Mouse (Mus musculus) stomach, embryonic 16.5 days (tissue): ENCODE measurements around the gene Ebf1. TPM values are rescaled to one million over a fixed set of nuclear protein-coding genes. Genes with fewer than 3 reads are reported as not detected.

Experiments
- ATAC-seq: fragments of 200-750 bp; cut with Nextera tagmentation; 2 replicates; pipeline ENCODE4 v1.8.0; 2017; ENCODE audit warnings: moderate number of reproducible peaks, moderate TSS enrichment; ENCODE audit not compliant: insufficient read depth, low FRiP score
- H3K27ac ChIP-seq: fragments of 300-500 bp; sonication (generic); 2 replicates; pipeline ENCODE4 v1.5.1; 2014; ENCODE audit warnings: low read length
- H3K27me3 ChIP-seq: fragments of 300-500 bp; sonication (generic); 2 replicates; pipeline ENCODE4 v1.6.1; 2014; ENCODE audit warnings: low read length, control low read depth, mixed read lengths; ENCODE audit not compliant: control insufficient read depth, insufficient read depth
- H3K36me3 ChIP-seq: fragments of 300-500 bp; sonication (generic); 2 replicates; pipeline ENCODE4 v1.6.1; 2014; ENCODE audit warnings: low read length; ENCODE audit not compliant: control insufficient read depth, insufficient read depth
- H3K4me1 ChIP-seq: fragments of 300-500 bp; sonication (generic); 2 replicates; pipeline ENCODE4 v1.6.1; 2014; ENCODE audit warnings: low read length, control low read depth, mixed read lengths; ENCODE audit not compliant: control insufficient read depth, insufficient read depth
- H3K4me2 ChIP-seq: fragments of 300-500 bp; sonication (generic); 2 replicates; pipeline ENCODE4 v1.6.1; 2014; ENCODE audit warnings: low read depth, low read length, mixed read lengths
- H3K4me3 ChIP-seq: fragments of 300-500 bp; sonication (generic); replicated peaks from 2 replicates; pipeline ENCODE4 v1.5.1; 2014; ENCODE audit warnings: mild to moderate bottlenecking, low read length
- H3K9ac ChIP-seq: fragments of 300-500 bp; sonication (generic); 2 replicates; pipeline ENCODE4 v1.6.1; 2014; ENCODE audit warnings: low read length
- H3K9me3 ChIP-seq: fragments of 300-500 bp; sonication (generic); replicated peaks from 2 replicates; pipeline ENCODE4 v1.6.1; 2016; ENCODE audit warnings: low read length, control low read depth; ENCODE audit not compliant: control insufficient read depth
- WGBS: fragments of 180-500 bp; shearing (Covaris S2); extraction: QIAGEN DNeasy Blood & Tissue Kit; methylation state at CpG from one replicate; pipeline ENCODE4 v1.1.7; 2014; 5-methylcytosine and 5-hydroxymethylcytosine counted together
- polyA plus RNA-seq: library from polyadenylated mRNA; unstranded; fragments of >200 nt; fragmentation: Nextera tagmentation; extraction: Ambion mirVana; gene quantifications from 2 replicates; pipeline ENCODE4 v1.2.1, GENCODE M21; 2015

Gene Ebf1
- polyA plus RNA-seq, 1 experiment from 2014 or later = 12.4 TPM

DNA sequence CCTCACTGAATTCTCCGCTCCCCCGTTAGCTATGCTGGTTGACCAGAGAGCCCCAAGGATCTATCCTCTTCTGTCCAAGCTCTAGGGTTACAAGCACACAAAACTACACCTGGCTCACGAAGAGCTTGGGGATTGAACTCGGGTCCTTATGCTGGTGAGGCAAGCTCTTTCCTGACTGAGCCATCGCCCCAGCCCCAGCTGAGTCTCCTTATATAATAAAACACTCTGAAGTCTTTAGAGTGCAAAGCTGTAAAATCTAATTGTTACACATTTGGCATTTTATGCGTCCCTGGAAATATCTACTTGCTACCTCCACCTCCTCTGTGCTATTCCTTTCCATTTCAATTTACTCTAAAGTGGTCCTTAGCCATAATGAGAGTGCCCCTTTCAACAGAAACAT is 366.8 kb downstream of the Ebf1 start:
- ATAC-seq = no peak

DNA sequence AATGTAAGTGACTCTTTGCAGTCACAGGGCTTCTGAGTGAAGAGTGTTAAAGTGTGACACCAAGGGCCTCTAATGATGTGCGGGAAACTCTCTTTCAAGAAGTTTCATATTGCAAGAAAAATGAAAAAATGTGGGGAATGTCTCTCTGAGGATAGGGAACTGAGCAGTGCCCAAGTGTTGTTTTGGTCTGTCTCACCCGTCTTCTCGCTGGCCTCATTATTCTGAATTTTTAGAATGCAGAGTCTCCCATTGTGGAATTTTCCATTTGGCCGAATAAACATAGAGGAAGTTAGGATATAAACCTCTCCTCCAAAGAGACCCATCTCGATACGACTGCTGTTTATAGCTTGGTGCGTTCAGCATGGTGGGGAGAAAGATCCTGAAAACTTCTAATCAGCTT is 367.3 kb downstream of the Ebf1 start:
- 50% methylated on average over 7 of the region's 7 CpGs for WGBS
- H3K27ac ChIP-seq = no peak overlapping the region
- H3K9me3 ChIP-seq = no peaks in the 10 kb centered on the region
- H3K9ac ChIP-seq = no peak overlapping the region
- no peaks in the 10 kb centered on the region for H3K4me1 ChIP-seq
- H3K27me3 ChIP-seq = no peaks in the 10 kb centered on the region
- H3K4me2 ChIP-seq = no peak overlapping the region
- H3K4me3 ChIP-seq = no peak overlapping the region
- ATAC-seq = no peak
- no peaks in the 10 kb centered on the region for H3K36me3 ChIP-seq

More for the DNA sequence above, 366.8 kb downstream of the Ebf1 start:
- Histone ChIP-seq H3K27me3 (no peaks in the 10 kb centered on the region), H3K9ac (no peak overlapping the region), H3K4me3 (no peak overlapping the region), H3K9me3 (no peaks in the 10 kb centered on the region), H3K27ac (no peak overlapping the region), H3K4me2 (no peak overlapping the region), H3K4me1 (no peaks in the 10 kb centered on the region), H3K36me3 (no peaks in the 10 kb centered on the region)
- WGBS = 87% methylated on average over 6 of the region's 6 CpGs

DNA sequence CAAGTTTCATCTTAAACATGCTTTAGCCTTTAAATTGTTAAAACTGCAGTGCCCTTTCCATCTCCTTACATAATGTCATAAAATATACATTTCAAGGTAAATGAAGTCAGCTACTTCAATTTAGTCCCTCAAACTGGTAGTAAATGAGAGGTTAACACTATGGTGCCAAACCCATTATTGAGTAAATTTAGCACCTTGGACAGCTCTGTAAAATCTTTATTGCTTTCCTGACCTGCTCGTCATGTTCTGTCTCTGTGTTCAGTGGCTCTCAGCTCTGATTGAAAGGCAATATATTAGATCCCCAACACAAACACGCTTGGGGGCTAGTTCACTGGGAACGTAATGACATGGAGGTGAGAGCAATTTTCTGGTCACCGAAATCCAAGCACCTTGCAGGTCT is 370.7 kb downstream of the Ebf1 start:
- H3K4me2 ChIP-seq = no peak overlapping the region
- no peak overlapping the region for H3K27ac ChIP-seq
- H3K4me3 ChIP-seq = no peak overlapping the region
- 40% methylated on average over 4 of the region's 4 CpGs for WGBS
- ATAC-seq = no peak
- H3K27me3 ChIP-seq = no peaks in the 10 kb centered on the region
- no peaks in the 10 kb centered on the region for H3K4me1 ChIP-seq
- H3K36me3 ChIP-seq = no peaks in the 10 kb centered on the region
- H3K9me3 ChIP-seq = no peaks in the 10 kb centered on the region
- no peak overlapping the region for H3K9ac ChIP-seq

DNA sequence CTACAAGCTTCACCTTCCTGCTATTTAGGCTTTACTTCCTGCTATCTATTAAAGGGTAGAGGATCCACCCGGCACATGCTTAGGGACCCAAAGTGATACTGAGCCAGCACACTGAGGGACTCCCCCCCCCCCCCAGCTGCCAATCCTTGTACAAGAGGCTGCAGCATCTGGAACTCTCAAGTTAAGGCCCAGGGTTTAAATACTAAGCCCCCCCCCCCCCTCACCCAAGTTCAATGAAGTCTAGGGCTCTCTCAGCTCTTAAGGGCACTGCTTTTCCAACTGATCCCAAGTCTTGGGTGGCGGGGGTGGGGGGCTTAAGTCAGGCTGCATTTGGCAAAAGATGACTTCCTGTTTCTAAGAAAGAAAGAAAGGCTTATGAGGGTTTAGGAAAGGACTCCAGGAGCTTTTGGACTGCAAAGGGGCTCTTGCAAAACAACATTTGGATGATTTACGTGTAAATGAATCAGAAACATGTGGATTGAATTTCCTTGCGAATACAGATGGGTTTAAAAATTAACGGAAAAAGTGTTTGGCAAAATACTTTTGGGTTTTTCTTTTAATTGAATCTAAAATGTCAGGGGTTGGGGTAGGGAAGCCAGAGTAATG is 385.7 kb downstream of the Ebf1 start:
- no peak for ATAC-seq
- H3K9ac ChIP-seq = no peak overlapping the region
- no peaks in the 10 kb centered on the region for H3K4me1 ChIP-seq
- no peaks in the 10 kb centered on the region for H3K9me3 ChIP-seq
- 56% methylated on average over 5 of the region's 5 CpGs for WGBS
- H3K4me3 ChIP-seq = no peak overlapping the region
- no peaks in the 10 kb centered on the region for H3K27me3 ChIP-seq
- H3K36me3 ChIP-seq = no peaks in the 10 kb centered on the region
- no peak overlapping the region for H3K27ac ChIP-seq
- no peak overlapping the region for H3K4me2 ChIP-seq

DNA sequence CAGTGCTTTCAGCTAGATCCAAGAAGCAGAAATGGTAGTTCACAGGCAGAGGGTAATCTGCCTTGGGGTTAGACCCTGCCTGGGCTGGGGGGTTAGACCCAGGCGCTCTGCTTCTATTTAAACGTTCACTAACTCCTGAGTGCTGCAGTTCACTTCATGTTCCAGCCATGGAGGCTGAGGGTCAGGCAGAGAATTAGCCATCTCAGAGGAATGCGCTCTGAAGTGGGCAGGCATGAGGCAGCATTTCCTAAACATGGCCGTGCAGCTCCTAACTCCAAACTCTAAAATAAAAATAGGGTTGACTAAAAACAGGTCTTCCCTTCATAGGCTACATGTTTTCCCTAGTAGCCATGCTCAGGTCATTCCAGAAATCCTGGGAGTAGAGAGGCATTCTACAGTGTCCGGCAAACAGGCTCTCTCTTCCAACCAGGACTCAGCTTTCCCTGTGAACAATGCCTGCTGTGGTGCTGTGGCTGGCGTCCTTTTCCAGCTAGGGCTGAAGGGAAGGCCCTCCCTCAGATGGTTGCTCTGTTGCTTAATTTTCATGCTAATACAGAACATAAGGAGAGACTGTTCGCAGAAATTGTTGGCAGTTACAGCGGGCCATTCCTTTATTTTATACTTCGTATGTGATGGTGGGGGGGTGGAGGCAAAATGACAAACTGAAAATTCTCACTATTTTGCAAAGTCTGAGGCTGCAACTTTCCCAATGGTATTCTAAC is 386.8 kb downstream of the Ebf1 start:
- 69% methylated on average over 9 of the region's 9 CpGs for WGBS
- no peaks in the 10 kb centered on the region for H3K27me3 ChIP-seq
- no peak overlapping the region for H3K4me2 ChIP-seq
- H3K4me3 ChIP-seq = no peak overlapping the region
- H3K4me1 ChIP-seq = no peaks in the 10 kb centered on the region
- no peak for ATAC-seq
- H3K9ac ChIP-seq = no peak overlapping the region
- no peaks in the 10 kb centered on the region for H3K36me3 ChIP-seq
- no peak overlapping the region for H3K27ac ChIP-seq
- no peaks in the 10 kb centered on the region for H3K9me3 ChIP-seq

DNA sequence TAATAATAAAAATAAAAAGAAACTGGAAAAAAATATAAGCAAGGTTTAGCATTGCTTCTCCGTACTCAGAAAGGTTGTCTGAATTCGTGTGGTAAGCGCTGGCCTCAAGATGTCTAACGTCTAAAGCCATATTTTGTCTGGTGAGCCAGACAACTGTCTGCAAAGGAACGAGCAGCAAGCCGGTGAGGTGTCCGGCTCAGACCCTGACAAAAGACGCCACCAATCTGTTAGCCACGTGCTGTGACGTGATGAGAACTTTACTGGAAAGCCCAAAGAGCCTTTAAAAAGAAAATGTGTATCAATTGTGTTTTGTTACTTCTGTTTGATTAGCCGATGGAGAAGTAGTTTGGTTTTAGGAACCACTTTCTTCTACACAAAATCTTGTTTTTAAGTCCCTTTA is 390.2 kb downstream of the Ebf1 start:
- H3K27me3 ChIP-seq = no peaks in the 10 kb centered on the region
- no peak for ATAC-seq
- no peak overlapping the region for H3K27ac ChIP-seq
- H3K9ac ChIP-seq = no peak overlapping the region
- H3K4me1 ChIP-seq = no peaks in the 10 kb centered on the region
- WGBS = 80% methylated on average over 11 of the region's 11 CpGs
- H3K9me3 ChIP-seq = no peaks in the 10 kb centered on the region
- H3K4me2 ChIP-seq = no peak overlapping the region
- H3K36me3 ChIP-seq = no peaks in the 10 kb centered on the region
- no peak overlapping the region for H3K4me3 ChIP-seq

DNA sequence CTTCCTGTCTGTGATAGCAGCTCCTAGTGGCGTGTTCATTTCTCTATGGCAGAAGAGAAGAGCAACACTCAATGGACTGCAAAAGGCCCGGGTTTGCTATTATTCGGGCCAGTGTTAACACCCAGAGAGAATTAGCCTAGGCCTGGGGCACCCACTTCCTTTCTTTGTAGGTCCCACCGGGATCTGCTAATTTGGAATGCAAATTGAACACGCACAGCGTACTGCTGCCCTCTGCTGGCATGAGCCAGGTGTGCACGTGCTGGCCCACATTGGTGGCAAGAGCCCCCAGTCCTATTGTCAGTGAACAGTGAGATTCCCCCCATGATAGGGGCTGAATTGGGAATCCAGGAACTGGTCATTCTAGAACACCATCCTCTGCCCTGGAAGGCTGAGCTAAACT is 391.0 kb downstream of the Ebf1 start:
- Histone ChIP-seq H3K4me1 (no peaks in the 10 kb centered on the region), H3K9me3 (no peaks in the 10 kb centered on the region), H3K9ac (no peak overlapping the region), H3K27me3 (no peaks in the 10 kb centered on the region), H3K27ac (no peak overlapping the region), H3K36me3 (no peaks in the 10 kb centered on the region), H3K4me3 (peak overlapping the region; percentile 33), H3K4me2 (peak overlapping the region; percentile 52)
- WGBS = 5% methylated on average over 7 of the region's 7 CpGs
- ATAC-seq = no peak

DNA sequence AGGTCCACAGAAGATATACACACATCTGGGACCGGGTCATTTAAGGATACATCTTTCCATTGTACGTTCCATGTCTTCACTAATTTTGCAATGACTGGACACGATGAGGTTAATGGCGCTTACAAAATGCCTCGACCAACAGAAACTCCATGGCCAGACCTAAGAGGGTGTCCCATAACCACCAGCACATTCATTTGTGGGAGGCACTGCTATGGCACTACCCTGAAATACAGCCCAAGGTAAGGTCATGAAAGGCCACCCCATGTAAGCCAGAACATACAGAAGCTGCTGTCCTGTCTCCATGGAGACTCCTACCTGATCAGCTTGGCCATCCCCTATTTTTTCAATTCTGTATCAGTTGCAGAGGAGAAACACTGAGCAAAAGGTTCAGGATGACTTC is 391.6 kb downstream of the Ebf1 start:
- Histone ChIP-seq H3K9me3 (no peaks in the 10 kb centered on the region), H3K27ac (no peak overlapping the region), H3K4me2 (no peak overlapping the region), H3K36me3 (no peaks in the 10 kb centered on the region), H3K27me3 (no peaks in the 10 kb centered on the region), H3K4me3 (no peak overlapping the region), H3K9ac (no peak overlapping the region), H3K4me1 (no peaks in the 10 kb centered on the region)
- ATAC-seq = no peak
- 87% methylated on average over 5 of the region's 5 CpGs for WGBS

DNA sequence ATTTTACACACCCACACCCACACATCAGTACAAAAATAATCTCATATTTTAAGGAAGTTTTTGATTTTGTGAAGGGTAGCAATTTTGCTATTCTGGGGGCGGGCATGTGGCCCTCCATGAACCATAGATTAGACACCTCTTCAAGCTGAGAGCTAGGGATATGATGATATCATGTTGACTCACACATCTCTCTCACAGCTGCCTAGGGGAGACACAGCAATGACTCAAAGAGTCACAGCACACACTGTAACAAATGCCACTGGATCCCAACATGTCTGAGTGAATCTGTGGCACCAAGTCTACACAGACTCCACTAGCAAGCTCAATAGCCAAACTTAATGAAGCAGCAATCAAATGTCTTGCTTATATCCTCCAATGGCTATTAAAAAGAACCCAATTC is 395.0 kb downstream of the Ebf1 start:
- Histone ChIP-seq H3K9ac (no peak overlapping the region), H3K9me3 (no peaks in the 10 kb centered on the region), H3K36me3 (no peaks in the 10 kb centered on the region), H3K4me1 (no peaks in the 10 kb centered on the region), H3K27ac (no peak overlapping the region), H3K4me2 (no peak overlapping the region), H3K4me3 (no peak overlapping the region), H3K27me3 (no peaks in the 10 kb centered on the region)
- WGBS = 87% methylated on average over 1 of the region's 1 CpGs
- ATAC-seq = no peak
